Mouse (Mus musculus): ENCODE results near the gene Gas2. TPM values are rescaled to one million over a fixed set of nuclear protein-coding genes. Genes with fewer than 3 reads are reported as not detected.

Gas2 gene
- polyA plus RNA-seq, 1 experiment from 2014 or later, result 20.6 TPM

GRCm38 (mm10) chr7:51865336-51865735 is 3.5 kb downstream of the Gas2 start:
- H3K36me3 ChIP-seq (ENCODE audit: insufficient read depth), result 0 out of 2 replicates have a peak, but pooled peaks cover under 1% of the 10 kb centered on the region
- 54% methylated on average over 1 of the region's 1 CpGs for WGBS
- H3K9me3 ChIP-seq (ENCODE audit: low read depth, low read length), result no peaks in the 10 kb centered on the region
- DNase-seq, result no peak
- H3K9ac ChIP-seq, result no peak overlapping the region
- TF ChIP-seq CTCF (IDR thresholded peaks at IDR 0.05; ENCODE audit: low read depth), result no peak
- no peak for ATAC-seq (ENCODE audit: insufficient read depth)
- no peak overlapping the region for H3K4me3 ChIP-seq (ENCODE audit: low read depth, low read length)
- no peak overlapping the region for H3K4me2 ChIP-seq
- no peaks in the 10 kb centered on the region for H3K27me3 ChIP-seq (ENCODE audit: insufficient read depth, low read length)
- no peak overlapping the region for H3K27ac ChIP-seq (ENCODE audit: low read depth)
- peaks cover 3% of the 10 kb centered on the region; the same call in 1 of the 2 replicates for H3K4me1 ChIP-seq (ENCODE audit: insufficient read depth)

- Histone ChIP-seq H3K27me3 (ENCODE audit: insufficient read depth, low read length) (no peaks in the 10 kb centered on the region), H3K36me3 (ENCODE audit: insufficient read depth) (no peaks in the 10 kb centered on the region), H3K9ac (no peak overlapping the region), H3K4me2 (no peak overlapping the region), H3K4me3 (ENCODE audit: low read depth, low read length) (no peak overlapping the region), H3K9me3 (ENCODE audit: low read depth, low read length) (no peaks in the 10 kb centered on the region), H3K27ac (ENCODE audit: low read depth) (no peak overlapping the region), H3K4me1 (ENCODE audit: insufficient read depth) (peaks cover 2% of the 10 kb centered on the region; the same call in 1 of the 2 replicates)
- ATAC-seq (ENCODE audit: insufficient read depth), result no peak
- no peak for TF ChIP-seq CTCF (IDR thresholded peaks at IDR 0.05; ENCODE audit: low read depth)
- 88% methylated on average over 1 of the region's 1 CpGs for WGBS
- DNase-seq, result no peak
Measured at GRCm38 (mm10) chr7:51867983-51868382, 6.2 kb downstream of the Gas2 start.

- ATAC-seq (ENCODE audit: insufficient read depth) (no peak), DNase-seq (no peak)
- WGBS, result 90% methylated on average over 1 of the region's 1 CpGs
Measured at GRCm38 (mm10) chr7:51872041-51872440, 10.2 kb downstream of the Gas2 start.

GRCm38 (mm10) chr7:51872597-51872996 is 10.8 kb downstream of the Gas2 start:
- H3K36me3 ChIP-seq (ENCODE audit: insufficient read depth), result no peaks in the 10 kb centered on the region
- DNase-seq (no peak), ATAC-seq (ENCODE audit: insufficient read depth) (no peak)
- no peak overlapping the region for H3K4me3 ChIP-seq (ENCODE audit: low read depth, low read length)
- no peaks in the 10 kb centered on the region for H3K9me3 ChIP-seq (ENCODE audit: low read depth, low read length)
- no peak overlapping the region for H3K9ac ChIP-seq
- no peak for TF ChIP-seq CTCF (IDR thresholded peaks at IDR 0.05; ENCODE audit: low read depth)
- H3K4me2 ChIP-seq, result no peak overlapping the region
- no peaks in the 10 kb centered on the region for H3K4me1 ChIP-seq (ENCODE audit: insufficient read depth)
- H3K27ac ChIP-seq (ENCODE audit: low read depth), result no peak overlapping the region
- no peaks in the 10 kb centered on the region for H3K27me3 ChIP-seq (ENCODE audit: insufficient read depth, low read length)

More at GRCm38 (mm10) chr7:51872041-51872440, 10.2 kb downstream of the Gas2 start:
- Histone ChIP-seq H3K9ac (no peak overlapping the region), H3K27ac (ENCODE audit: low read depth) (no peak overlapping the region), H3K4me1 (ENCODE audit: insufficient read depth) (no peaks in the 10 kb centered on the region), H3K9me3 (ENCODE audit: low read depth, low read length) (no peaks in the 10 kb centered on the region), H3K4me3 (ENCODE audit: low read depth, low read length) (no peak overlapping the region), H3K4me2 (no peak overlapping the region), H3K36me3 (ENCODE audit: insufficient read depth) (no peaks in the 10 kb centered on the region), H3K27me3 (ENCODE audit: insufficient read depth, low read length) (no peaks in the 10 kb centered on the region)
- TF ChIP-seq CTCF (IDR thresholded peaks at IDR 0.05; ENCODE audit: low read depth), result no peak

GRCm38 (mm10) chr7:51876316-51876715 is 14.5 kb downstream of the Gas2 start:
- H3K4me3 ChIP-seq (ENCODE audit: low read depth, low read length), result no peak overlapping the region
- no peak overlapping the region for H3K27ac ChIP-seq (ENCODE audit: low read depth)
- ATAC-seq (ENCODE audit: insufficient read depth), result no peak
- H3K27me3 ChIP-seq (ENCODE audit: insufficient read depth, low read length), result no peaks in the 10 kb centered on the region
- no peaks in the 10 kb centered on the region for H3K4me1 ChIP-seq (ENCODE audit: insufficient read depth)
- H3K9me3 ChIP-seq (ENCODE audit: low read depth, low read length), result no peaks in the 10 kb centered on the region
- H3K4me2 ChIP-seq, result no peak overlapping the region
- no peaks in the 10 kb centered on the region for H3K36me3 ChIP-seq (ENCODE audit: insufficient read depth)
- no peak for DNase-seq
- no peak overlapping the region for H3K9ac ChIP-seq
- no peak for TF ChIP-seq CTCF (IDR thresholded peaks at IDR 0.05; ENCODE audit: low read depth)

GRCm38 (mm10) chr7:51878730-51879129 is 16.9 kb downstream of the Gas2 start:
- Histone ChIP-seq H3K36me3 (ENCODE audit: insufficient read depth) (no peaks in the 10 kb centered on the region), H3K27me3 (ENCODE audit: insufficient read depth, low read length) (no peaks in the 10 kb centered on the region), H3K4me3 (ENCODE audit: low read depth, low read length) (peak overlapping the region; percentile 43), H3K9ac (peak overlapping the region; percentile 61), H3K27ac (ENCODE audit: low read depth) (peak overlapping the region; percentile 97), H3K4me1 (ENCODE audit: insufficient read depth) (no peaks in the 10 kb centered on the region), H3K4me2 (peak overlapping the region; percentile 77), H3K9me3 (ENCODE audit: low read depth, low read length) (no peaks in the 10 kb centered on the region)
- WGBS, result 2% methylated on average over 8 of the region's 8 CpGs
- ATAC-seq (ENCODE audit: insufficient read depth) (peak; percentile 79; the same call in 1 of the 2 replicates), DNase-seq (peak; percentile 81)
- no peak for TF ChIP-seq CTCF (IDR thresholded peaks at IDR 0.05; ENCODE audit: low read depth)

- Histone ChIP-seq H3K4me2 (peak overlapping the region; percentile 77), H3K27me3 (ENCODE audit: insufficient read depth, low read length) (no peaks in the 10 kb centered on the region), H3K4me3 (ENCODE audit: low read depth, low read length) (peak overlapping the region; percentile 43), H3K27ac (ENCODE audit: low read depth) (peak overlapping the region; percentile 97), H3K36me3 (ENCODE audit: insufficient read depth) (no peaks in the 10 kb centered on the region), H3K9me3 (ENCODE audit: low read depth, low read length) (no peaks in the 10 kb centered on the region), H3K4me1 (ENCODE audit: insufficient read depth) (no peaks in the 10 kb centered on the region), H3K9ac (peak overlapping the region; percentile 61)
- TF ChIP-seq CTCF (IDR thresholded peaks at IDR 0.05; ENCODE audit: low read depth), result no peak
- under 1% methylated on average over 17 of the region's 17 CpGs for WGBS
- DNase-seq, result peak; percentile 80
- peak; percentile 98 for ATAC-seq (ENCODE audit: insufficient read depth)
Measured at GRCm38 (mm10) chr7:51879136-51879723, 17.4 kb downstream of the Gas2 start.
